Mouse (Mus musculus) hindbrain, embryonic 11.5 days (tissue): ENCODE measurements around the gene Ano5. TPM values are rescaled to one million over a fixed set of nuclear protein-coding genes. Genes with fewer than 3 reads are reported as not detected.

Experiments
- ATAC-seq: fragments of 200-750 bp; cut with Nextera tagmentation; 2 replicates; pipeline ENCODE4 v1.8.0; 2017; ENCODE audit warnings: mild to moderate bottlenecking, moderate TSS enrichment, moderate library complexity; ENCODE audit not compliant: low FRiP score
- DNase-seq: peaks from one replicate; pipeline ENCODE4 v3.0.0-alpha.2; 2015; ENCODE audit warnings: low spot score
- H3K27ac ChIP-seq: fragments of 300-500 bp; sonication (generic); 2 replicates; pipeline ENCODE4 v1.5.1; 2014; ENCODE audit warnings: mild to moderate bottlenecking, low read depth, low read length
- H3K27me3 ChIP-seq: fragments of 300-500 bp; sonication (generic); 2 replicates; pipeline ENCODE4 v1.6.1; 2014; ENCODE audit warnings: mild to moderate bottlenecking, low read length, moderate library complexity, mixed read lengths; ENCODE audit not compliant: control insufficient read depth, insufficient read depth
- H3K36me3 ChIP-seq: fragments of 300-500 bp; sonication (generic); 2 replicates; pipeline ENCODE4 v1.6.1; 2014; ENCODE audit warnings: mild to moderate bottlenecking, low read length, moderate library complexity, mixed read lengths; ENCODE audit not compliant: control insufficient read depth, insufficient read depth
- H3K4me1 ChIP-seq: fragments of 300-500 bp; sonication (generic); replicated peaks from 2 replicates; pipeline ENCODE4 v1.6.1; 2014; ENCODE audit warnings: low read length, mixed read lengths; ENCODE audit not compliant: control insufficient read depth, insufficient read depth
- H3K4me2 ChIP-seq: fragments of 300-500 bp; sonication (generic); replicated peaks from 2 replicates; pipeline ENCODE4 v1.6.1; 2014; ENCODE audit warnings: mild to moderate bottlenecking, low read depth, low read length
- H3K4me3 ChIP-seq: fragments of 300-500 bp; sonication (generic); 2 replicates; pipeline ENCODE4 v1.5.1; 2014; ENCODE audit warnings: low read depth, low read length
- H3K9ac ChIP-seq: fragments of 300-500 bp; sonication (generic); 2 replicates; pipeline ENCODE4 v1.6.1; 2014; ENCODE audit warnings: low read depth, low read length
- H3K9me3 ChIP-seq: fragments of 300-500 bp; sonication (generic); 2 replicates; pipeline ENCODE4 v1.6.1; 2016; ENCODE audit warnings: low read length; ENCODE audit not compliant: control insufficient read depth
- WGBS: fragments of 180-500 bp; shearing (Covaris S2); extraction: QIAGEN DNeasy Blood & Tissue Kit; methylation state at CpG from one replicate; pipeline ENCODE4 v1.1.7; 2014; 5-methylcytosine and 5-hydroxymethylcytosine counted together
- polyA plus RNA-seq: library from polyadenylated mRNA; unstranded; fragments of >200 nt; fragmentation: Nextera tagmentation; extraction: Ambion mirVana; gene quantifications from 2 replicates; pipeline ENCODE4 v1.2.1, GENCODE M21; 2014

Gene Ano5
- polyA plus RNA-seq, result 0.23 and 0.38 TPM in 2 replicates

- Histone ChIP-seq H3K9me3 (no peaks in the 10 kb centered on the region), H3K36me3 (no peaks in the 10 kb centered on the region), H3K27ac (no peak within 1 kb of the TSS), H3K4me3 (peak within 1 kb of the TSS; percentile 33), H3K9ac (peak within 1 kb of the TSS; percentile 37), H3K27me3 (0 out of 2 replicates have a peak, but pooled peaks cover 3% of the 10 kb centered on the region), H3K4me1 (no peaks in the 10 kb centered on the region), H3K4me2 (peak within 1 kb of the TSS; percentile 70)
- ATAC-seq (peak; percentile 75), DNase-seq (peak; percentile 52)
- WGBS, result 2% methylated on average over 45 of the region's 45 CpGs
Observed at GRCm38 (mm10) chr7:51510671-51511651, at the start of gene Ano5. Ano5 (plus strand) TSS chr7:51511029.

- Histone ChIP-seq H3K36me3 (no peaks in the 10 kb centered on the region), H3K27ac (no peak overlapping the region), H3K9ac (no peak overlapping the region), H3K27me3 (no peaks in the 10 kb centered on the region), H3K9me3 (no peaks in the 10 kb centered on the region), H3K4me3 (no peak overlapping the region), H3K4me1 (no peaks in the 10 kb centered on the region), H3K4me2 (no peak overlapping the region)
- ATAC-seq (no peak), DNase-seq (peak; percentile 18)
- 47% methylated on average over 2 of the region's 2 CpGs for WGBS
Observed at GRCm38 (mm10) chr7:51499396-51499795, 11.4 kb upstream of the Ano5 start.

GRCm38 (mm10) chr7:51503940-51504339 is 6.9 kb upstream of the Ano5 start:
- ATAC-seq (no peak), DNase-seq (no peak)
- H3K9ac ChIP-seq, result no peak overlapping the region
- no peaks in the 10 kb centered on the region for H3K27me3 ChIP-seq
- no peaks in the 10 kb centered on the region for H3K36me3 ChIP-seq
- no peak overlapping the region for H3K4me3 ChIP-seq
- H3K4me2 ChIP-seq, result no peak overlapping the region
- WGBS, result 53% methylated on average over 2 of the region's 2 CpGs
- no peak overlapping the region for H3K27ac ChIP-seq
- no peaks in the 10 kb centered on the region for H3K4me1 ChIP-seq
- H3K9me3 ChIP-seq, result no peaks in the 10 kb centered on the region

GRCm38 (mm10) chr7:51510147-51510546 is 682 bp upstream of the Ano5 start:
- H3K4me2 ChIP-seq, result no peak overlapping the region
- no peaks in the 10 kb centered on the region for H3K4me1 ChIP-seq
- no peak overlapping the region for H3K9ac ChIP-seq
- 0 out of 2 replicates have a peak, but pooled peaks cover 3% of the 10 kb centered on the region for H3K27me3 ChIP-seq
- H3K27ac ChIP-seq, result no peak overlapping the region
- peak; percentile 38 for ATAC-seq
- H3K36me3 ChIP-seq, result no peaks in the 10 kb centered on the region
- DNase-seq, result no peak
- no peak overlapping the region for H3K4me3 ChIP-seq
- WGBS, result 77% methylated on average over 7 of the region's 7 CpGs
- H3K9me3 ChIP-seq, result no peaks in the 10 kb centered on the region

GRCm38 (mm10) chr7:51539344-51539743 is 28.5 kb downstream of the Ano5 start:
- ATAC-seq, result no peak
- no peak overlapping the region for H3K9ac ChIP-seq
- no peak overlapping the region for H3K27ac ChIP-seq
- no peaks in the 10 kb centered on the region for H3K27me3 ChIP-seq
- H3K4me3 ChIP-seq, result no peak overlapping the region
- no peaks in the 10 kb centered on the region for H3K9me3 ChIP-seq
- no peak overlapping the region for H3K4me2 ChIP-seq
- H3K4me1 ChIP-seq, result no peaks in the 10 kb centered on the region
- no peak for DNase-seq
- H3K36me3 ChIP-seq, result no peaks in the 10 kb centered on the region

GRCm38 (mm10) chr7:51540736-51541135 is 29.9 kb downstream of the Ano5 start:
- ATAC-seq (no peak), DNase-seq (peak; percentile 41)
- H3K27ac ChIP-seq, result no peak overlapping the region
- no peaks in the 10 kb centered on the region for H3K36me3 ChIP-seq
- no peak overlapping the region for H3K9ac ChIP-seq
- no peaks in the 10 kb centered on the region for H3K27me3 ChIP-seq
- H3K4me1 ChIP-seq, result no peaks in the 10 kb centered on the region
- no peak overlapping the region for H3K4me2 ChIP-seq
- H3K9me3 ChIP-seq, result no peaks in the 10 kb centered on the region
- 61% methylated on average over 6 of the region's 6 CpGs for WGBS
- no peak overlapping the region for H3K4me3 ChIP-seq

GRCm38 (mm10) chr7:51600021-51600420 is 89.2 kb downstream of the Ano5 start:
- Histone ChIP-seq H3K36me3 (no peaks in the 10 kb centered on the region), H3K9me3 (no peaks in the 10 kb centered on the region), H3K4me2 (no peak overlapping the region), H3K27ac (no peak overlapping the region), H3K27me3 (no peaks in the 10 kb centered on the region), H3K4me1 (no peaks in the 10 kb centered on the region), H3K4me3 (no peak overlapping the region), H3K9ac (no peak overlapping the region)
- ATAC-seq (no peak), DNase-seq (no peak)
- WGBS, result 87% methylated on average over 4 of the region's 4 CpGs

GRCm38 (mm10) chr7:51603741-51604140 is 92.9 kb downstream of the Ano5 start:
- no peak overlapping the region for H3K27ac ChIP-seq
- ATAC-seq, result no peak

GRCm38 (mm10) chr7:51614404-51614803 is 103.6 kb downstream of the Ano5 start:
- Histone ChIP-seq H3K27ac (no peak overlapping the region), H3K9ac (no peak overlapping the region), H3K27me3 (no peaks in the 10 kb centered on the region), H3K4me1 (no peaks in the 10 kb centered on the region), H3K4me3 (no peak overlapping the region), H3K4me2 (no peak overlapping the region), H3K9me3 (no peaks in the 10 kb centered on the region), H3K36me3 (no peaks in the 10 kb centered on the region)
- DNase-seq (peak; percentile 55), ATAC-seq (no peak)
- 47% methylated on average over 5 of the region's 5 CpGs for WGBS

More at GRCm38 (mm10) chr7:51603741-51604140, 92.9 kb downstream of the Ano5 start:
- H3K4me1 ChIP-seq, result no peaks in the 10 kb centered on the region
- no peak overlapping the region for H3K4me2 ChIP-seq
- no peaks in the 10 kb centered on the region for H3K27me3 ChIP-seq
- WGBS, result 94% methylated on average over 12 of the region's 12 CpGs
- H3K36me3 ChIP-seq, result no peaks in the 10 kb centered on the region
- H3K4me3 ChIP-seq, result no peak overlapping the region
- no peak overlapping the region for H3K9ac ChIP-seq
- no peak for DNase-seq
- no peaks in the 10 kb centered on the region for H3K9me3 ChIP-seq
